ENCODE assay signal across 28 mouse cellular contexts in the genomic region with DNA sequence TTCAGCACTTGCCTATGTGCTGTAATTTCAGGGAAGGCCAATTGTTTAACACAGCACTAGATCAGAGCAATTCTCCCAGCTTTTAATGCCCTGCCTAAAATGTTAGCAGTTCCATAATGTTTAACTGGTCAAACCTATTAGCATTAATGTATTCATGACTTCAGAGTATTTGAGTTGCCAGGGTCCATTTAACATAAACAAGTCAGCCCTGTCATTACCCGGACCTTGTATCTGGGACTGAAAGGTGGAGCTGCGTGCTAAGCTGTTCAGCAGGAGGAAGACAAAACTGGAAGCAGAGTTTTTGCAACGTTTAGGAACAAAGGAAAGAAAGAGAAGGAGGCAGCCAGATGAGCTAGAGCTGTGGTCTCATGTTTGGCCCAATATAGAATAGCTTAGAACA.
DNase-seq lines count a peak whose midpoint lies in the region; ATAC-seq lines count a peak whose summit lies in the region.
"Had no signal": no experiment of that assay in that cellular context is flagged by ENCODE, and none has a peak within 500 bp of the region (broad histone marks: within the 10 kb centered on the region; RNA-seq: fewer than 3 reads in every experiment).

No protein-coding gene starts in this region.

- H3K9me3 ChIP-seq in neural tube, embryonic 12.5 days = no peaks in the 10 kb centered on the region
- H3K9me3 ChIP-seq in neural tube, embryonic 15.5 days (replicated peaks) = no peaks in the 10 kb centered on the region
- H3K9me3 ChIP-seq in kidney, embryonic 15.5 days (replicated peaks) = no peaks in the 10 kb centered on the region
- no peaks in the 10 kb centered on the region for H3K9me3 ChIP-seq in neural tube, embryonic 14.5 days (ENCODE audit: control insufficient read depth, low read length)
- H3K9me3 ChIP-seq: hindbrain, embryonic 10.5 days; intestine, embryonic 15.5 days; liver, embryonic 12.5 days; megakaryocyte, embryonic 14.5 days had no signal

- peak; percentile 4 for DNase-seq in kidney, adult 18-20 months
- no peak for DNase-seq in kidney, postnatal 10 days
- DNase-seq in ovary, postnatal 10 days (ENCODE audit: low spot score) = no peak
- no peak for DNase-seq in right cerebral cortex, postnatal 36 days (ENCODE audit: low spot score in 2 of 2)
- DNase-seq: adrenal gland, postnatal 25 days; B cell, adult 2 months; cerebellum, adult 18-20 months; forebrain, postnatal 0 days; gastrocnemius, postnatal 14 days; heart, postnatal 14 days; layer of hippocampus, postnatal 36 days; left cerebral cortex, postnatal 4 days; liver, postnatal 0 days; lung, postnatal 4 days; retina, postnatal 1 day; right cerebral cortex, postnatal 14 days; thymus, postnatal 14 days had no signal

- no peak overlapping the region for H3K27ac ChIP-seq in neural tube, embryonic 12.5 days
- H3K27ac ChIP-seq in neural tube, embryonic 15.5 days (replicated peaks) = no peak overlapping the region
- peak overlapping the region; percentile 75 for H3K27ac ChIP-seq in kidney, embryonic 15.5 days
- H3K27ac ChIP-seq in neural tube, embryonic 14.5 days (ENCODE audit: low read depth, low read length) = no peak overlapping the region
- H3K27ac ChIP-seq: hindbrain, embryonic 10.5 days; intestine, embryonic 15.5 days; liver, embryonic 12.5 days had no signal

- no peaks in the 10 kb centered on the region for H3K27me3 ChIP-seq in neural tube, embryonic 12.5 days (replicated peaks)
- no peaks in the 10 kb centered on the region for H3K27me3 ChIP-seq in neural tube, embryonic 15.5 days (replicated peaks)
- no peaks in the 10 kb centered on the region for H3K27me3 ChIP-seq in kidney, embryonic 15.5 days
- no peaks in the 10 kb centered on the region for H3K27me3 ChIP-seq in neural tube, embryonic 14.5 days (ENCODE audit: control insufficient read depth, insufficient read depth, low read length)
- H3K27me3 ChIP-seq: intestine, embryonic 15.5 days; liver, embryonic 12.5 days; megakaryocyte, embryonic 14.5 days had no signal

- no peaks in the 10 kb centered on the region for H3K4me1 ChIP-seq in neural tube, embryonic 12.5 days
- no peaks in the 10 kb centered on the region for H3K4me1 ChIP-seq in neural tube, embryonic 15.5 days
- H3K4me1 ChIP-seq in kidney, embryonic 15.5 days = no peaks in the 10 kb centered on the region
- H3K4me1 ChIP-seq in neural tube, embryonic 14.5 days (ENCODE audit: control insufficient read depth, insufficient read depth, low read length) = no peaks in the 10 kb centered on the region
- H3K4me1 ChIP-seq: hindbrain, embryonic 10.5 days; intestine, embryonic 15.5 days; liver, embryonic 12.5 days; megakaryocyte, embryonic 14.5 days had no signal

- 33% methylated on average over 3 of the region's 3 CpGs for WGBS in neural tube, embryonic 12.5 days
- WGBS in neural tube, embryonic 15.5 days = 22% methylated on average over 3 of the region's 3 CpGs
- WGBS in kidney, embryonic 15.5 days = 42% methylated on average over 3 of the region's 3 CpGs
- 31% methylated on average over 3 of the region's 3 CpGs for WGBS in neural tube, embryonic 14.5 days

- no peak overlapping the region for H3K4me2 ChIP-seq in neural tube, embryonic 12.5 days (replicated peaks)
- H3K4me2 ChIP-seq in neural tube, embryonic 15.5 days = no peak overlapping the region
- no peak overlapping the region for H3K4me2 ChIP-seq in kidney, embryonic 15.5 days
- no peak overlapping the region for H3K4me2 ChIP-seq in neural tube, embryonic 14.5 days (ENCODE audit: low read depth, low read length)
- H3K4me2 ChIP-seq: intestine, embryonic 15.5 days; liver, embryonic 12.5 days had no signal

- H3K9ac ChIP-seq in neural tube, embryonic 12.5 days = no peak overlapping the region
- H3K9ac ChIP-seq in neural tube, embryonic 15.5 days (replicated peaks) = no peak overlapping the region
- no peak overlapping the region for H3K9ac ChIP-seq in kidney, embryonic 15.5 days
- no peak overlapping the region for H3K9ac ChIP-seq in neural tube, embryonic 14.5 days (replicated peaks; ENCODE audit: low read depth, low read length)
- H3K9ac ChIP-seq: forebrain, postnatal 0 days; intestine, embryonic 15.5 days; liver, embryonic 12.5 days; liver, postnatal 0 days had no signal

- no peaks in the 10 kb centered on the region for H3K36me3 ChIP-seq in neural tube, embryonic 12.5 days
- no peaks in the 10 kb centered on the region for H3K36me3 ChIP-seq in neural tube, embryonic 15.5 days
- H3K36me3 ChIP-seq in kidney, embryonic 15.5 days = no peaks in the 10 kb centered on the region
- H3K36me3 ChIP-seq in neural tube, embryonic 14.5 days (ENCODE audit: control insufficient read depth, insufficient read depth, low read length) = no peaks in the 10 kb centered on the region
- H3K36me3 ChIP-seq: hindbrain, embryonic 10.5 days; intestine, embryonic 15.5 days; liver, embryonic 12.5 days had no signal

- no peak overlapping the region for H3K4me3 ChIP-seq in neural tube, embryonic 12.5 days
- H3K4me3 ChIP-seq in neural tube, embryonic 15.5 days (replicated peaks) = no peak overlapping the region
- H3K4me3 ChIP-seq in kidney, embryonic 15.5 days (replicated peaks) = no peak overlapping the region
- H3K4me3 ChIP-seq in neural tube, embryonic 14.5 days (ENCODE audit: low read depth, low read length) = no peak overlapping the region
- H3K4me3 ChIP-seq: erythroblast, embryonic 14.5 days; hindbrain, embryonic 10.5 days; intestine, embryonic 15.5 days; liver, embryonic 12.5 days; megakaryocyte, embryonic 14.5 days had no signal

- peak; percentile 68; the same call in 1 of the 2 replicates for ATAC-seq in neural tube, embryonic 12.5 days (ENCODE audit: low FRiP score, low read depth)
- no peak for ATAC-seq in neural tube, embryonic 15.5 days (ENCODE audit: low FRiP score)
- peak; percentile 92 for ATAC-seq in kidney, embryonic 15.5 days (replicated peaks; ENCODE audit: low FRiP score)
- ATAC-seq in neural tube, embryonic 14.5 days (ENCODE audit: low read depth) = peak; percentile 28; the same call in 1 of the 2 replicates
- ATAC-seq: forebrain, postnatal 0 days; hindbrain, embryonic 16.5 days; intestine, embryonic 15.5 days; liver, embryonic 12.5 days; liver, postnatal 0 days; lung, postnatal 0 days had no signal
